Mouse (Mus musculus) intestine, embryonic 14.5 days (tissue): ENCODE data around the gene Arrb1. TPM values are rescaled to one million over a fixed set of nuclear protein-coding genes. Genes with fewer than 3 reads are reported as not detected.

Experiments
- ATAC-seq: fragments of 200-750 bp; cut with Nextera tagmentation; replicated peaks from 2 replicates; pipeline ENCODE4 v1.8.0; 2017; ENCODE audit warnings: low read depth, moderate number of reproducible peaks, moderate TSS enrichment, moderate library complexity; ENCODE audit not compliant: low FRiP score, low TSS enrichment
- DNase-seq: peaks from one replicate; pipeline ENCODE4 v3.0.0-alpha.2; 2018; ENCODE audit warnings: low spot score
- H3K27ac ChIP-seq: fragments of 300-500 bp; sonication (generic); 2 replicates; pipeline ENCODE4 v1.5.1; 2014; ENCODE audit warnings: low read depth, mild to moderate bottlenecking, control low read depth
- H3K27me3 ChIP-seq: fragments of 300-500 bp; sonication (generic); replicated peaks from 2 replicates; pipeline ENCODE4 v1.6.1; 2014; ENCODE audit warnings: low read length, control low read depth; ENCODE audit not compliant: control insufficient read depth, insufficient read depth
- H3K36me3 ChIP-seq: fragments of 300-500 bp; sonication (generic); 2 replicates; pipeline ENCODE4 v1.6.1; 2014; ENCODE audit warnings: low read length, control low read depth; ENCODE audit not compliant: control insufficient read depth, insufficient read depth
- H3K4me1 ChIP-seq: fragments of 300-500 bp; sonication (generic); replicated peaks from 2 replicates; pipeline ENCODE4 v1.6.1; 2014; ENCODE audit warnings: low read length, control low read depth, mixed read lengths; ENCODE audit not compliant: control insufficient read depth, insufficient read depth
- H3K4me2 ChIP-seq: fragments of 300-500 bp; sonication (generic); 2 replicates; pipeline ENCODE4 v1.6.1; 2014; ENCODE audit warnings: low read length
- H3K4me3 ChIP-seq: fragments of 300-500 bp; sonication (generic); 2 replicates; pipeline ENCODE4 v1.5.1; 2014; ENCODE audit warnings: low read depth, low read length, control low read depth, mixed read lengths
- H3K9ac ChIP-seq: fragments of 300-500 bp; sonication (generic); 2 replicates; pipeline ENCODE4 v1.6.1; 2014; ENCODE audit warnings: mild to moderate bottlenecking, low read length
- H3K9me3 ChIP-seq: fragments of 300-500 bp; sonication (generic); 2 replicates; pipeline ENCODE4 v1.6.1; 2016; ENCODE audit warnings: low read length, control low read depth; ENCODE audit not compliant: control insufficient read depth
- WGBS: fragments of 180-500 bp; shearing (Covaris S2); extraction: QIAGEN DNeasy Blood & Tissue Kit; methylation state at CpG from one replicate; pipeline ENCODE4 v1.1.7; 2014; 5-methylcytosine and 5-hydroxymethylcytosine counted together
- polyA plus RNA-seq: library from polyadenylated mRNA; unstranded; fragments of >200 nt; fragmentation: Nextera tagmentation; extraction: Ambion mirVana; gene quantifications from 2 replicates; pipeline ENCODE4 v1.2.1, GENCODE M21; 2014

Gene Arrb1
- polyA plus RNA-seq, 1 experiment from 2014 or later = 5.3 TPM

- 9% methylated on average over 4 of the region's 4 CpGs for WGBS
- ATAC-seq (no peak), DNase-seq (no peak)
- Histone ChIP-seq H3K4me1 (peaks cover 24% of the 10 kb centered on the region), H3K9me3 (no peaks in the 10 kb centered on the region), H3K27me3 (no peaks in the 10 kb centered on the region), H3K27ac (peak overlapping the region; percentile 51), H3K9ac (no peak overlapping the region), H3K36me3 (no peaks in the 10 kb centered on the region), H3K4me3 (no peak overlapping the region), H3K4me2 (peak overlapping the region; percentile 24; the same call in 1 of the 2 replicates)
These were observed 18.6 kb downstream of the Arrb1 start for GRCm38 (mm10) chr7:99553885-99554269.

GRCm38 (mm10) chr7:99555862-99556261 lies 20.6 kb downstream of the Arrb1 start:
- H3K27me3 ChIP-seq = no peaks in the 10 kb centered on the region
- DNase-seq (no peak), ATAC-seq (no peak)
- WGBS = 25% methylated on average over 6 of the region's 6 CpGs
- H3K4me1 ChIP-seq = peaks cover 24% of the 10 kb centered on the region
- no peaks in the 10 kb centered on the region for H3K36me3 ChIP-seq
- H3K4me2 ChIP-seq = no peak overlapping the region
- no peak overlapping the region for H3K4me3 ChIP-seq
- H3K9ac ChIP-seq = no peak overlapping the region
- H3K9me3 ChIP-seq = no peaks in the 10 kb centered on the region
- no peak overlapping the region for H3K27ac ChIP-seq

DNA sequence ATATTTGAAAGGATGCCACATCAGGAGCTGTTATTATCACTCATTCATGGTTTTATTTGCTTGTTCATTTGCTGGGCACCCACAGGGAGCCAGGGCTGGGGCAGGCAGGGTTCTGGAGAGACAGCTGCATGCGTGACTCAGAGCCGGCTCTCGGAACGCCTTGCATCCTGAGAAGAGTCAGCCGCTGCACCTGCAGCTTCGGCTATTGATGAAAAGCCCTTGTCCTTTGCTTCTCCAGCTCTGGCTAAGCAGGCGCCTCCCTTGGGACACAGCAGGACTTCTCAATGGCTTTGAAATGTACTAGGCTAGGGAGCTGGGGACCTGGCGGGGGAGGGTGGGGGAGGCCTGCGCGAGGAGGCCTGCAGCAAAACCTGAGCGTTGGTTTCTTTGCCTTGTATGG lies 23.8 kb downstream of the Arrb1 start:
- peaks cover 21% of the 10 kb centered on the region for H3K4me1 ChIP-seq
- no peak overlapping the region for H3K4me2 ChIP-seq
- no peak overlapping the region for H3K9ac ChIP-seq
- no peaks in the 10 kb centered on the region for H3K9me3 ChIP-seq
- H3K36me3 ChIP-seq = no peaks in the 10 kb centered on the region
- DNase-seq (no peak), ATAC-seq (no peak)
- 27% methylated on average over 11 of the region's 11 CpGs for WGBS
- H3K27me3 ChIP-seq = no peaks in the 10 kb centered on the region
- H3K4me3 ChIP-seq = no peak overlapping the region
- H3K27ac ChIP-seq = no peak overlapping the region

- 0 out of 2 replicates have a peak overlapping the region, but pooled peaks have one; percentile 7 for H3K27ac ChIP-seq
- ATAC-seq (no peak), DNase-seq (no peak)
- peaks cover 35% of the 10 kb centered on the region for H3K4me1 ChIP-seq
- 21% methylated on average over 5 of the region's 5 CpGs for WGBS
- H3K4me2 ChIP-seq = no peak overlapping the region
- no peaks in the 10 kb centered on the region for H3K27me3 ChIP-seq
- H3K4me3 ChIP-seq = no peak overlapping the region
- H3K36me3 ChIP-seq = no peaks in the 10 kb centered on the region
- no peak overlapping the region for H3K9ac ChIP-seq
- no peaks in the 10 kb centered on the region for H3K9me3 ChIP-seq
These were observed 27.2 kb downstream of the Arrb1 start for GRCm38 (mm10) chr7:99562478-99562877.

DNA sequence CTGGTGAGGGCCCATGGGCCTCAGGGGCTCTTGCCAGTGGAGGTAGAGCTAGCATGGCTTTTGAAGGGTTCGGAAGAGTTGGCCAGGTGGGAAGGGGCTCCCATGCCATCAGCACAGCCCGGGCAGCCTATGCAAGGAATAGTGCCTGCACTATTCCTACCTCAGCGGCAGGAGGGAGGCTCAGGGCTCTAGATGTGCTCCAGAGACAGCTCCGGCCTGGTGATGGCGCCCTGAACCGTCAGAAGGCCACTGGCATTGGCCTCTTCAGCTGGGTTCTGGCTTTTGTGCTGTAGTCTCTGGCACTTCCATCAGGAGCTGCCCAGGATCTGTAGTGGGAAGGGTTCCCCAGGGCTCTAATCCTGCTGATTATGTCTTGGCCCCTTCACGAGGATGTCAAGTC lies 28.0 kb downstream of the Arrb1 start:
- Histone ChIP-seq H3K27me3 (no peaks in the 10 kb centered on the region), H3K4me1 (peaks cover 38% of the 10 kb centered on the region), H3K9ac (no peak overlapping the region), H3K9me3 (no peaks in the 10 kb centered on the region), H3K36me3 (no peaks in the 10 kb centered on the region), H3K27ac (no peak overlapping the region), H3K4me2 (no peak overlapping the region), H3K4me3 (no peak overlapping the region)
- DNase-seq (no peak), ATAC-seq (no peak)
- 66% methylated on average over 7 of the region's 7 CpGs for WGBS

- Histone ChIP-seq H3K9me3 (no peaks in the 10 kb centered on the region), H3K4me3 (no peak overlapping the region), H3K4me2 (no peak overlapping the region), H3K4me1 (peaks cover 47% of the 10 kb centered on the region), H3K9ac (no peak overlapping the region), H3K27ac (no peak overlapping the region), H3K27me3 (no peaks in the 10 kb centered on the region), H3K36me3 (no peaks in the 10 kb centered on the region)
- 27% methylated on average over 8 of the region's 8 CpGs for WGBS
- no peak for DNase-seq
- peak; percentile 61; the same call in 1 of the 2 replicates for ATAC-seq
These were observed 30.1 kb downstream of the Arrb1 start for GRCm38 (mm10) chr7:99565325-99565881.

- no peak overlapping the region for H3K4me2 ChIP-seq
- no peaks in the 10 kb centered on the region for H3K9me3 ChIP-seq
- no peaks in the 10 kb centered on the region for H3K27me3 ChIP-seq
- no peak overlapping the region for H3K27ac ChIP-seq
- 59% methylated on average over 5 of the region's 5 CpGs for WGBS
- ATAC-seq = no peak
- H3K9ac ChIP-seq = no peak overlapping the region
- H3K4me1 ChIP-seq = peaks cover 17% of the 10 kb centered on the region
- no peak overlapping the region for H3K4me3 ChIP-seq
- DNase-seq = no peak
- no peaks in the 10 kb centered on the region for H3K36me3 ChIP-seq
These were observed 35.4 kb downstream of the Arrb1 start for GRCm38 (mm10) chr7:99570680-99571079.

DNA sequence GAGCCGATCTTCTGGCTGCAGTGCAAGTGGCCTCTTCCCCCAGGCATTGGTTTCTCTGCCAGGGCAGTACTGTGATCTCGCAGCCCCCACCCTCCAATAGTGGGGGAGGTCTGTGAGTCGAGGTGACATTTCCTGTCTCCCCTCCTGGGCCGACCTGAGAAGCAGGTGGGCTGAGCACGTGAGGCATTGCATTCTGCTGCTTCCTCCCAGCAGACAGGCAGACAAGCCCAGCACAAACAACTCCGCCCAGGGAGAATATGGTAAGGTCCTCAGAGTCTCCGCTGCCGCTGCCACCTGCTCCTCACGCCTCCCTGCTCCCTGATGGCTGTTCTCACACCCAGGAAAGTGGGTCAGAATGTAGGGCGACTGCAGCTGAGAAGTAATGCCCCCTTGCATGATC lies 37.7 kb downstream of the Arrb1 start:
- Histone ChIP-seq H3K36me3 (no peaks in the 10 kb centered on the region), H3K9me3 (no peaks in the 10 kb centered on the region), H3K27me3 (no peaks in the 10 kb centered on the region), H3K4me2 (no peak overlapping the region), H3K9ac (no peak overlapping the region), H3K27ac (no peak overlapping the region), H3K4me3 (no peak overlapping the region), H3K4me1 (peaks cover 11% of the 10 kb centered on the region)
- no peak for ATAC-seq
- DNase-seq = no peak
- WGBS = 26% methylated on average over 10 of the region's 10 CpGs

GRCm38 (mm10) chr7:99573351-99573750 lies 38.1 kb downstream of the Arrb1 start:
- H3K9me3 ChIP-seq = no peaks in the 10 kb centered on the region
- no peak overlapping the region for H3K9ac ChIP-seq
- no peaks in the 10 kb centered on the region for H3K27me3 ChIP-seq
- no peak overlapping the region for H3K27ac ChIP-seq
- WGBS = 63% methylated on average over 4 of the region's 4 CpGs
- H3K4me2 ChIP-seq = no peak overlapping the region
- H3K36me3 ChIP-seq = no peaks in the 10 kb centered on the region
- no peak overlapping the region for H3K4me3 ChIP-seq
- no peak for ATAC-seq
- peaks cover 8% of the 10 kb centered on the region for H3K4me1 ChIP-seq
- DNase-seq = no peak
